Mouse (Mus musculus): ENCODE measurements around the gene Ezh1. TPM values are rescaled to one million over a fixed set of nuclear protein-coding genes. Genes with fewer than 3 reads are reported as not detected.
"Not testable (repeated sequence)": the region's sequence is repeated elsewhere in the genome, so short reads cannot be mapped to it uniquely, and the experiment has no call there.

Ezh1 gene
- polyA plus RNA-seq, 1 experiment = 2.0 TPM

GRCm38 (mm10) chr11:101164677-101165580 lies 61.3 kb downstream of the Ezh1 start:
- no peaks in the 10 kb centered on the region for H3K36me3 ChIP-seq (replicated peaks; ENCODE audit: low read length)
- TF ChIP-seq GATA1 (IDR thresholded peaks at IDR 0.05; ENCODE audit: borderline replicate concordance, low read length) (no peak), FLI1 (IDR thresholded peaks at IDR 0.05; ENCODE audit: low read length) (no peak)
- H3K4me1 ChIP-seq = peaks cover 40% of the 10 kb centered on the region
- H3K4me3 ChIP-seq (replicated peaks) = peak overlapping the region; percentile 10
- H3K27me3 ChIP-seq (replicated peaks) = peaks cover 89% of the 10 kb centered on the region
- H3K9me3 ChIP-seq = no peaks in the 10 kb centered on the region

DNA sequence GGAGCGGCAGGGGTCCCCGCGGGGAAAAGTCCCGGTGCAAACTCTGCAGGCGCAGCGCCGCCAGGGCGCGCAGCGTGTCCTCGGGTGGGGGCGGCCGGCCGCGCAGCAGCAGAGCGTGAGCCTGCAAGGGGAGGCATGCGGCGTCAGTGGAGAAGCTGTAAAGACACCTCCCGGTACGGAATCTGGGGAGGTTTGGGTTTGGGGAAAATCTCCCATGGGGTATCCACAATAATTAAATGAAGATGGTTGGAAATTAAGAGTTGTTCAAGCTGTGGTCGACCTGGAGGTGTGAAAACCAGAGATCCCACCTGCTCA lies 62.0 kb downstream of the Ezh1 start:
- Histone ChIP-seq H3K4me3 (replicated peaks) (peak overlapping the region; percentile 23), H3K36me3 (replicated peaks; ENCODE audit: low read length) (no peaks in the 10 kb centered on the region), H3K9me3 (no peaks in the 10 kb centered on the region), H3K4me1 (peaks cover 37% of the 10 kb centered on the region), H3K27me3 (replicated peaks) (peaks cover 89% of the 10 kb centered on the region)
- TF ChIP-seq FLI1 (IDR thresholded peaks at IDR 0.05; ENCODE audit: low read length) = no peak
- no peak for TF ChIP-seq GATA1 (IDR thresholded peaks at IDR 0.05; ENCODE audit: borderline replicate concordance, low read length)

DNA sequence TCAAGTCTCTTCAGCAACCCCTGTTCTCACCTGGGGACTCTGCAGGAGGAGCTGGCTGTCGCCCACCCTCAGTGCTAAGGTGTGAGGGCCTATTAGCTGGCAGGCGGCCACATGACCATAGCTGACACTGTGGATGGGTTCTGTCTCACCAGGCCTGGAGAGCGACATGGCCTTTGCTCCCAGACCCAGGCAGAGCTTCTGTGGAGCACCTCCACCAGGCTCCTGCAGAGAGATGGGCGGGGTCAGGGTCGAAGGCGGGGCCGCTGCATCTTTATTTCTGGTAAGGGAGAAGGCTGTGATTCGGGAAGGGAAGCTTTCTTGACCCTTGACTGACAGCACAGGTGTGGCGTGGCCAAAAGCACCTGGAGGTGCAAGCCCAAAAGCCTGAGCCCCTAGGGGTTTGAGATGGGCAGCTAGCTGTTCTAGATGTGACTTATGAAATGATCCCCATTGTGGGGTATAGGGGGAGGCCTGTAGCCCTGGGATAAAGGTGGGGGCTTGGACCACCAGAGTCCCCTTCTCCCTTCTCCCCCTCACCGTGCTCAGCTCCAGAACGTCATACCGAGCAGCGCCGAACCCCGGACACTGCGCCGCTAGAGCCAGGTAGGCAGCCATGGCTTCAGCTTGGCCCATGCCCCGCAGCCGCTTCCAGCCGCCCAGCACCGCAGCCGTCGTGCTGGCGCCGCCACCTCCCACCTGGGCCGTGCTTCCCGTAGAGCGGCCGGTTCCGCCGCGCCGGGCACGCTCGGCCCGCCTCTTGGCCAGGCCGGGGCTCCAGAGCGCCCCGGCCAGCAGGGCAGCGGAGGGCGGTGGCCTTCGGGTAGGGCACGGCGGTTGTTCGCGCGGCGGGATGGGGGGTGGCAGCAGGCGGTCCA lies 62.5 kb downstream of the Ezh1 start:
- peak overlapping the region; percentile 78 for H3K4me3 ChIP-seq (replicated peaks)
- peaks cover 89% of the 10 kb centered on the region for H3K27me3 ChIP-seq (replicated peaks)
- peaks cover 4% of the 10 kb centered on the region for H3K9me3 ChIP-seq
- peaks cover 37% of the 10 kb centered on the region for H3K4me1 ChIP-seq
- H3K36me3 ChIP-seq (replicated peaks; ENCODE audit: low read length) = no peaks in the 10 kb centered on the region
- no peak for TF ChIP-seq GATA1 (IDR thresholded peaks at IDR 0.05; ENCODE audit: borderline replicate concordance, low read length)
- no peak for TF ChIP-seq FLI1 (IDR thresholded peaks at IDR 0.05; ENCODE audit: low read length)

DNA sequence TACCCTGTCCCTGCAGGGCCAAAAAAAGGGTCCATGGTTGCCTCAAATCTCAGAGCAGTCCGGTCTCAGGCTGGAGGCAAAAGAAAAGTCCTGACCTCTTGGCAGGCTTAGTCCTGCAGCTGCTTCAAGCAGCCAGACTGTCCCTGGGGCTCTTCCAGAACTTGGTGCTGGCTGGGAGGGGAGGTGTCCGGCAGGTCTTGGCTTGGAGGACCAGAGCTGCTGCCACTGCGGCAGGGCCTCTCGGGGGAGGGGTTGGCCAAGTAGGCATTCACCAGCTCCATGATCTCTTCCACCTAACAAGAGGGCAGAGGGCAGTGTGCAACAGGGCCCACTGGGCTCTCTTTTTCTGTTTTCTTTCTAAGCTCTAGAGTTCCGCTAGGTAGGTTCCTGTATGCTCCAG lies 63.5 kb downstream of the Ezh1 start:
- peaks cover 34% of the 10 kb centered on the region for H3K4me1 ChIP-seq
- peaks cover 7% of the 10 kb centered on the region for H3K9me3 ChIP-seq
- TF ChIP-seq FLI1 (IDR thresholded peaks at IDR 0.05; ENCODE audit: low read length) = no peak
- no peak for TF ChIP-seq GATA1 (IDR thresholded peaks at IDR 0.05; ENCODE audit: borderline replicate concordance, low read length)
- no peak overlapping the region for H3K4me3 ChIP-seq (replicated peaks)
- peaks cover 88% of the 10 kb centered on the region for H3K27me3 ChIP-seq (replicated peaks)
- H3K36me3 ChIP-seq (replicated peaks; ENCODE audit: low read length) = no peaks in the 10 kb centered on the region

DNA sequence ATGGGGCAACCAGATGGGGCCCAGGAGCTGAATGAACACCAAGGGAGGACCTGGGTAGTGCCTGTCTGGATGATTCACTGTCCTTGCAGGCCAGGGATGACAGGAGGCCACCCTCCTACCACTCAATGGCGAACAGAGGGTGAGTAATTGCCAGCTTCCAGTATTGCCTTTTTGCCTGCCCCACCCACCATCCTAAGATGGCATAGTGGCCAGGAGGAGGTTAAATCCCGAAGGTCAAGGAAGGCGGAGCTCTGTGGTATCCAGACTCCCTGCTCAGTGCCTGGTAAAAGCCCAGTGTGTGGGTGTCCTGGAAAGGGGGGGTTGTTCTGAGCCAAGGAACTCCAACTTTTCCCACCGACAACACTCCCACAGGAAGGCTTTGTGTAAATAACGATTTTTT lies 64.0 kb downstream of the Ezh1 start:
- no peak overlapping the region for H3K4me3 ChIP-seq (replicated peaks)
- peaks cover 29% of the 10 kb centered on the region for H3K4me1 ChIP-seq
- peaks cover 88% of the 10 kb centered on the region for H3K27me3 ChIP-seq (replicated peaks)
- no peaks in the 10 kb centered on the region for H3K36me3 ChIP-seq (replicated peaks; ENCODE audit: low read length)
- H3K9me3 ChIP-seq = peaks cover 7% of the 10 kb centered on the region
- TF ChIP-seq FLI1 (IDR thresholded peaks at IDR 0.05; ENCODE audit: low read length) = no peak
- no peak for TF ChIP-seq GATA1 (IDR thresholded peaks at IDR 0.05; ENCODE audit: borderline replicate concordance, low read length)

DNA sequence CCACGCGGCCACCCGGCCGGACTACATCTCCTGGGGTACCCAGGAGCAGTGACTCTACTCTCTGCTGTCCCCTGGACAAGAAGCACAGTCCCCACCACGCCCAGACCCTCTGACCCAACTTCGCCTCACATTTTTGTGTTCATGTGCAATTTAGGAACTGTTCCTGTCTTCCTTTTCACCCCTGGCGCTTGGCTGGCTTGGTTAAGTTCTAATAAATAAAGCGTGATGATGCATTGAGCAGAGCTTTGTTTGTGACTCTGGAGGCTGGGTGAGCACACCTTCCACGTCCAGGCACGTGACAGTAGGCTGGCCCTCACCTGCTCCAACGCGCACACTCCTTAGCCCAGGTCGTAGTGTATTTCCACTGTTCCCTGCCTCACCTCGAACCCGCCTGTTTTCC lies 64.7 kb downstream of the Ezh1 start:
- Histone ChIP-seq H3K9me3 (peaks cover 7% of the 10 kb centered on the region), H3K4me3 (replicated peaks) (no peak overlapping the region), H3K27me3 (replicated peaks) (peaks cover 85% of the 10 kb centered on the region), H3K4me1 (peaks cover 28% of the 10 kb centered on the region), H3K36me3 (replicated peaks; ENCODE audit: low read length) (no peaks in the 10 kb centered on the region)
- TF ChIP-seq FLI1 (IDR thresholded peaks at IDR 0.05; ENCODE audit: low read length) (no peak), GATA1 (IDR thresholded peaks at IDR 0.05; ENCODE audit: borderline replicate concordance, low read length) (no peak)

DNA sequence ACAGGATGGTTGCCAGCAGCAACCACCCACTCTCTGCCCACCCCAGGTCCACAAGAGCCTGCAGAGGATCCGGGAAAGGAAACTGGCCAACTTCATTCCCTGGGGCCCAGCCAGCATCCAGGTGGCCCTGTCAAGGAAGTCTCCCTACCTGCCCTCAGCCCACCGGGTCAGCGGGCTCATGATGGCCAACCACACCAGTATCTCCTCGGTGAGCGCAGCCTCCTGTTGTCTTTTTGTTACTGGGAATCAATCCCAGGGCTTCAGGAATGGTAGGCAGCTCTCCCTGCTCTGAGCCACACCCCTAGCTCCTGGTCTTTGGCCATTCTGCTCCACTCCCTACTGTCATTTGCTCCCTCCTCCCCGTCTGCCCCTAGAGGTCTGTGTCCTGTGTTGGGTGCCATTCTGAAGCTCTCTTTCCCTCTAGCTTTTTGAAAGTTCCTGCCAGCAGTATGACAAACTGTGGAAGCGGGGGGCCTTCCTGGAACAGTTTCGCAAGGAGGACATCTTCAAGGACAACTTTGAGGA lies 65.2 kb downstream of the Ezh1 start:
- not testable (repeated sequence) for H3K4me3 ChIP-seq (replicated peaks); H3K9me3 ChIP-seq; H3K36me3 ChIP-seq (replicated peaks; ENCODE audit: low read length)
- peaks cover 85% of the 10 kb centered on the region for H3K27me3 ChIP-seq (replicated peaks)
- H3K4me1 ChIP-seq = peaks cover 30% of the 10 kb centered on the region

GRCm38 (mm10) chr11:101160151-101160550 lies 66.1 kb downstream of the Ezh1 start:
- peaks cover 85% of the 10 kb centered on the region for H3K27me3 ChIP-seq (replicated peaks)
- not testable (repeated sequence) for H3K9me3 ChIP-seq; H3K4me3 ChIP-seq (replicated peaks); H3K36me3 ChIP-seq (replicated peaks; ENCODE audit: low read length)
- peaks cover 33% of the 10 kb centered on the region for H3K4me1 ChIP-seq

- Histone ChIP-seq H3K4me3 (replicated peaks) (peak within 1 kb of the TSS; percentile 85), H3K36me3 (replicated peaks; ENCODE audit: low read length) (no peaks in the 10 kb centered on the region)
Measured at GRCm38 (mm10) chr11:101155728-101156371, 70.4 kb downstream of the Ezh1 start, which contains the start of gene Tubg2. TSS of gene Tubg2 (plus strand) at chr11:101155907.

More at GRCm38 (mm10) chr11:101155728-101156371, 70.4 kb downstream of the Ezh1 start, which contains the start of gene Tubg2:
- TF ChIP-seq FLI1 (IDR thresholded peaks at IDR 0.05; ENCODE audit: low read length) (no peak), GATA1 (IDR thresholded peaks at IDR 0.05; ENCODE audit: borderline replicate concordance, low read length) (no peak)
- Histone ChIP-seq H3K27me3 (replicated peaks) (peaks cover 54% of the 10 kb centered on the region), H3K4me1 (peaks cover 8% of the 10 kb centered on the region), H3K9me3 (peaks cover 12% of the 10 kb centered on the region)

Measured in megakaryocyte, embryonic 14.5 days (primary cell).